Mouse (Mus musculus) NIH3T3 (cell line): ENCODE data around the gene Tanc1.

Experiments
- DNase-seq: peaks from one replicate; pipeline ENCODE4 v3.0.0-alpha.2; 2012; ENCODE audit warnings: low read depth

Gene Tanc1

GRCm38 (mm10) chr2:59651801-59652200 lies 40.0 kb downstream of the Tanc1 start:
- DNase-seq = no peak

GRCm38 (mm10) chr2:59652702-59653101 lies 40.9 kb downstream of the Tanc1 start:
- DNase-seq = no peak

- DNase-seq = no peak
Observed at GRCm38 (mm10) chr2:59653306-59654165, 41.7 kb downstream of the Tanc1 start.

- DNase-seq = no peak
Observed at GRCm38 (mm10) chr2:59655471-59655870, 43.6 kb downstream of the Tanc1 start.

GRCm38 (mm10) chr2:59656680-59657079 lies 44.8 kb downstream of the Tanc1 start:
- DNase-seq = no peak

- DNase-seq = no peak
Observed at GRCm38 (mm10) chr2:59659686-59660085, 47.8 kb downstream of the Tanc1 start.

- no peak for DNase-seq
Observed at GRCm38 (mm10) chr2:59660891-59661805, 49.3 kb downstream of the Tanc1 start.

- no peak for DNase-seq
Observed at GRCm38 (mm10) chr2:59664803-59665567, 53.1 kb downstream of the Tanc1 start.

- DNase-seq = no peak
Observed at GRCm38 (mm10) chr2:59666533-59666932, 54.7 kb downstream of the Tanc1 start.

- peak; percentile 93 for DNase-seq
Observed at GRCm38 (mm10) chr2:59670087-59671060, 58.5 kb downstream of the Tanc1 start.

- no peak for DNase-seq
Observed at GRCm38 (mm10) chr2:59671671-59672070, 59.8 kb downstream of the Tanc1 start.

- no peak for DNase-seq
Observed at GRCm38 (mm10) chr2:59672086-59672485, 60.2 kb downstream of the Tanc1 start.

GRCm38 (mm10) chr2:59672686-59673085 lies 60.8 kb downstream of the Tanc1 start:
- no peak for DNase-seq

- DNase-seq = no peak
Observed at GRCm38 (mm10) chr2:59673351-59673750, 61.5 kb downstream of the Tanc1 start.

GRCm38 (mm10) chr2:59673877-59674276 lies 62.0 kb downstream of the Tanc1 start:
- peak; percentile 70 for DNase-seq

- DNase-seq = no peak
Observed at GRCm38 (mm10) chr2:59675270-59675995, 63.6 kb downstream of the Tanc1 start.

GRCm38 (mm10) chr2:59676041-59676440 lies 64.2 kb downstream of the Tanc1 start:
- DNase-seq = no peak

GRCm38 (mm10) chr2:59676442-59676841 lies 64.6 kb downstream of the Tanc1 start:
- peak; percentile 80 for DNase-seq

GRCm38 (mm10) chr2:59679424-59680020 lies 67.7 kb downstream of the Tanc1 start:
- no peak for DNase-seq

GRCm38 (mm10) chr2:59680736-59681135 lies 68.9 kb downstream of the Tanc1 start:
- DNase-seq = no peak
